Mouse (Mus musculus): ENCODE data around the gene Snx13.

DNA sequence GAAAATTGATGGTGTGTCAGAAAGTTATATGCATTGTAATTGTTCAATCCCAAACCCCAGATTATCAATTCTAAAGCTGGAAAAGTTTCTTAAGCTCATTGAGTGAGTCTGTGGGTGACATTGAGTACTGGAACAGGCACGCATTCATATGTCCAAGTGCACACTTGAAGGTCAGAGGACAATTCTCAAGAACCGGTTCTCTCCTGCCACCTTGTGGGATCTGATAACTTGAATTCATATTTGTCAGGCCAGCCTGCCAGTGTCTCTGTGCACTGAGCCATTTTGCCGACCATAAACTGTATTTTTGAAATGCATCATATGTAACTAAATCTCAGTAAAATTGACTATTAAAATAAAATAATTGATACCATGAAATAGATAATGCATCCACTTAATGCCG, 114.7 kb downstream of the Snx13 start:
- TF ChIP-seq POLR2A (IDR thresholded peaks at IDR 0.05; ENCODE audit: insufficient read depth, low read length) (no peak), CTCF (IDR thresholded peaks at IDR 0.05; ENCODE audit: low read depth, low read length) (no peak)

All from ES-Bruce4 (cell line).